Mouse (Mus musculus): ENCODE data around the gene Gm3448. TPM values are rescaled to one million over a fixed set of nuclear protein-coding genes. Genes with fewer than 3 reads are reported as not detected.
"Not testable (repeated sequence)": the region's sequence is repeated elsewhere in the genome, so short reads cannot be mapped to it uniquely, and the experiment has no call there.

Gm3448 gene
- polyA plus RNA-seq, 1 experiment from 2014 or later, result 6.4 TPM

GRCm38 (mm10) chr17:14978362-14979038, 62.8 kb downstream of the Gm3448 start, which contains the start of the genes 9030025P20Rik and Gm3417:
TSS of gene 9030025P20Rik (plus strand) at chr17:14978468.
TSS of gene Gm3417 (minus strand) at chr17:14978790.
- not testable (repeated sequence) for H3K27ac ChIP-seq (replicated peaks); H3K4me1 ChIP-seq; H3K9ac ChIP-seq (replicated peaks); H3K9me3 ChIP-seq; H3K27me3 ChIP-seq; H3K36me3 ChIP-seq
- Histone ChIP-seq H3K4me2 (replicated peaks) (peak within 1 kb of the TSS; percentile 32; the same call in 1 of the 2 replicates), H3K4me3 (0 out of 2 replicates have a peak within 1 kb of the TSS, but pooled peaks have one; percentile 19)
- no CpG with 5 or more reads among the region's 60 CpGs for WGBS
- ATAC-seq (ENCODE audit: low FRiP score, low read depth), result peak; percentile 98

GRCm38 (mm10) chr17:14977718-14978361, 63.5 kb downstream of the Gm3448 start:
- ATAC-seq (ENCODE audit: low FRiP score, low read depth), result 0 out of 2 replicates have a peak, but pooled peaks have one; percentile 3
- WGBS, result 2% methylated on average over 4 of the region's 7 CpGs
- Histone ChIP-seq H3K4me3 (0 out of 2 replicates have a peak overlapping the region, but pooled peaks have one; percentile 19), H3K4me2 (replicated peaks) (peak overlapping the region; percentile 32; the same call in 1 of the 2 replicates)
- H3K4me1 ChIP-seq; H3K9me3 ChIP-seq; H3K27ac ChIP-seq (replicated peaks); H3K9ac ChIP-seq (replicated peaks); H3K27me3 ChIP-seq; H3K36me3 ChIP-seq: not testable (repeated sequence)

GRCm38 (mm10) chr17:14968373-14968913, 72.9 kb downstream of the Gm3448 start:
- H3K36me3 ChIP-seq; ATAC-seq (ENCODE audit: low FRiP score, low read depth): not testable (repeated sequence)

GRCm38 (mm10) chr17:14961557-14962154, 79.7 kb downstream of the Gm3448 start:
- H3K9me3 ChIP-seq; H3K27me3 ChIP-seq; H3K4me2 ChIP-seq (replicated peaks); H3K36me3 ChIP-seq; H3K9ac ChIP-seq (replicated peaks); H3K27ac ChIP-seq (replicated peaks); H3K4me3 ChIP-seq; H3K4me1 ChIP-seq: not testable (repeated sequence)
- ATAC-seq (ENCODE audit: low FRiP score, low read depth), result peak; percentile 96
- no CpG with 5 or more reads among the region's 44 CpGs for WGBS

More at GRCm38 (mm10) chr17:14968373-14968913, 72.9 kb downstream of the Gm3448 start:
- not testable (repeated sequence) for H3K27me3 ChIP-seq; H3K4me1 ChIP-seq; H3K4me2 ChIP-seq (replicated peaks); H3K4me3 ChIP-seq; H3K9ac ChIP-seq (replicated peaks); H3K9me3 ChIP-seq; H3K27ac ChIP-seq (replicated peaks)
- no CpG with 5 or more reads among the region's 6 CpGs for WGBS

GRCm38 (mm10) chr17:14960951-14961556, 80.3 kb downstream of the Gm3448 start, which contains the start of gene Phf10:
TSS of gene Phf10 (minus strand) at chr17:14961273.
- not testable (repeated sequence) for H3K4me1 ChIP-seq, H3K9me3 ChIP-seq, H3K36me3 ChIP-seq, H3K27me3 ChIP-seq
- peak within 1 kb of the TSS; percentile 61; the same call in 1 of the 2 replicates for H3K27ac ChIP-seq (replicated peaks)
- H3K4me2 ChIP-seq (replicated peaks), result peak within 1 kb of the TSS; percentile 95
- H3K9ac ChIP-seq (replicated peaks), result peak within 1 kb of the TSS; percentile 80
- H3K4me3 ChIP-seq, result peak within 1 kb of the TSS; percentile 78
- peak; percentile 86 for ATAC-seq (ENCODE audit: low FRiP score, low read depth)
- under 1% methylated on average over 33 of the region's 100 CpGs for WGBS

- Histone ChIP-seq H3K9me3 (no peaks in the 10 kb centered on the region), H3K27me3 (no peaks in the 10 kb centered on the region), H3K27ac (replicated peaks) (no peak overlapping the region), H3K4me2 (replicated peaks) (peak overlapping the region; percentile 95), H3K4me3 (peak overlapping the region; percentile 78), H3K9ac (replicated peaks) (peak overlapping the region; percentile 80), H3K36me3 (no peaks in the 10 kb centered on the region), H3K4me1 (peaks cover 8% of the 10 kb centered on the region)
- WGBS, result 2% methylated on average over 21 of the region's 23 CpGs
- ATAC-seq (ENCODE audit: low FRiP score, low read depth), result peak; percentile 13
These were observed 80.8 kb downstream of the Gm3448 start for GRCm38 (mm10) chr17:14960520-14960919.

GRCm38 (mm10) chr17:14959979-14960378, 81.4 kb downstream of the Gm3448 start:
- Histone ChIP-seq H3K4me2 (replicated peaks) (peak overlapping the region; percentile 49), H3K27ac (replicated peaks) (no peak overlapping the region), H3K9ac (replicated peaks) (no peak overlapping the region), H3K4me3 (peak overlapping the region; percentile 30), H3K27me3 (no peaks in the 10 kb centered on the region), H3K4me1 (peaks cover 8% of the 10 kb centered on the region), H3K36me3 (no peaks in the 10 kb centered on the region), H3K9me3 (no peaks in the 10 kb centered on the region)
- 33% methylated on average over 3 of the region's 3 CpGs for WGBS
- ATAC-seq (ENCODE audit: low FRiP score, low read depth), result no peak

- Histone ChIP-seq H3K9me3 (no peaks in the 10 kb centered on the region), H3K4me2 (replicated peaks) (no peak overlapping the region)
- WGBS, result 92% methylated on average over 5 of the region's 5 CpGs
These were observed 82.5 kb downstream of the Gm3448 start for GRCm38 (mm10) chr17:14958686-14959327.

GRCm38 (mm10) chr17:14953452-14953851, 87.9 kb downstream of the Gm3448 start:
- H3K4me2 ChIP-seq (replicated peaks), result no peak overlapping the region
- no peaks in the 10 kb centered on the region for H3K4me1 ChIP-seq
- no peak overlapping the region for H3K27ac ChIP-seq (replicated peaks)
- no peak for ATAC-seq (ENCODE audit: low FRiP score, low read depth)
- H3K4me3 ChIP-seq, result no peak overlapping the region
- peaks cover 42% of the 10 kb centered on the region for H3K36me3 ChIP-seq
- no peak overlapping the region for H3K9ac ChIP-seq (replicated peaks)
- no peaks in the 10 kb centered on the region for H3K27me3 ChIP-seq
- 89% methylated on average over 8 of the region's 8 CpGs for WGBS
- no peaks in the 10 kb centered on the region for H3K9me3 ChIP-seq

More at GRCm38 (mm10) chr17:14958686-14959327, 82.5 kb downstream of the Gm3448 start:
- peaks cover 6% of the 10 kb centered on the region for H3K36me3 ChIP-seq
- no peak overlapping the region for H3K27ac ChIP-seq (replicated peaks)
- H3K9ac ChIP-seq (replicated peaks), result no peak overlapping the region
- no peak for ATAC-seq (ENCODE audit: low FRiP score, low read depth)
- no peak overlapping the region for H3K4me3 ChIP-seq
- no peaks in the 10 kb centered on the region for H3K27me3 ChIP-seq
- peaks cover 8% of the 10 kb centered on the region for H3K4me1 ChIP-seq

- Histone ChIP-seq H3K36me3 (peaks cover 48% of the 10 kb centered on the region), H3K4me1 (peaks cover 4% of the 10 kb centered on the region), H3K9me3 (no peaks in the 10 kb centered on the region), H3K9ac (replicated peaks) (no peak overlapping the region), H3K27ac (replicated peaks) (no peak overlapping the region), H3K27me3 (no peaks in the 10 kb centered on the region), H3K4me2 (replicated peaks) (no peak overlapping the region), H3K4me3 (no peak overlapping the region)
- WGBS, result 88% methylated on average over 7 of the region's 7 CpGs
- no peak for ATAC-seq (ENCODE audit: low FRiP score, low read depth)
These were observed 92.0 kb downstream of the Gm3448 start for GRCm38 (mm10) chr17:14949161-14949827.
